Mouse (Mus musculus) cerebellum, adult 11-12 months (tissue): ENCODE measurements around the gene Golga1.
"Not testable (repeated sequence)": the region's sequence is repeated elsewhere in the genome, so short reads cannot be mapped to it uniquely, and the experiment has no call there.

ENCODE experiments used
- DNase-seq: peaks from one replicate; pipeline ENCODE4 v3.0.0; 2022

Golga1 gene

GRCm38 (mm10) chr2:39065400-39065987 lies at the start of gene Golga1:
Gene Golga1 (minus strand): TSS chr2:39065541.
- peak; percentile 94 for DNase-seq

- DNase-seq: no peak
These were observed 48.8 kb upstream of the Golga1 start for GRCm38 (mm10) chr2:39114093-39114492.

- DNase-seq: no peak
These were observed 45.2 kb upstream of the Golga1 start for GRCm38 (mm10) chr2:39110514-39110913.

GRCm38 (mm10) chr2:39109712-39110111 lies 44.4 kb upstream of the Golga1 start:
- not testable (repeated sequence) for DNase-seq

- peak; percentile 9 for DNase-seq
These were observed 34.6 kb upstream of the Golga1 start for GRCm38 (mm10) chr2:39099951-39100350.

GRCm38 (mm10) chr2:39097993-39098392 lies 32.7 kb upstream of the Golga1 start:
- no peak for DNase-seq

- DNase-seq: no peak
These were observed 26.6 kb upstream of the Golga1 start for GRCm38 (mm10) chr2:39091966-39092365.

GRCm38 (mm10) chr2:39082706-39083105 lies 17.4 kb upstream of the Golga1 start:
- no peak for DNase-seq

- DNase-seq: no peak
These were observed 5.3 kb upstream of the Golga1 start for GRCm38 (mm10) chr2:39070666-39071065.

GRCm38 (mm10) chr2:39069096-39069495 lies 3.8 kb upstream of the Golga1 start:
- DNase-seq: no peak

- DNase-seq: no peak
These were observed 498 bp downstream of the Golga1 start for GRCm38 (mm10) chr2:39064687-39065399.

GRCm38 (mm10) chr2:39048515-39048914 lies 16.8 kb downstream of the Golga1 start:
- no peak for DNase-seq

GRCm38 (mm10) chr2:39040215-39040614 lies 25.1 kb downstream of the Golga1 start:
- no peak for DNase-seq

GRCm38 (mm10) chr2:39031611-39032010 lies 33.7 kb downstream of the Golga1 start:
- DNase-seq: no peak

GRCm38 (mm10) chr2:39020004-39020403 lies 45.3 kb downstream of the Golga1 start:
- no peak for DNase-seq

- DNase-seq: no peak
These were observed 48.8 kb downstream of the Golga1 start for GRCm38 (mm10) chr2:39016581-39016980.

GRCm38 (mm10) chr2:39012768-39013279 lies 52.5 kb downstream of the Golga1 start:
- DNase-seq: no peak

- no peak for DNase-seq
These were observed 53.4 kb downstream of the Golga1 start for GRCm38 (mm10) chr2:39011971-39012370.

GRCm38 (mm10) chr2:39011264-39011663 lies 54.1 kb downstream of the Golga1 start:
- DNase-seq: no peak

GRCm38 (mm10) chr2:39010144-39010543 lies 55.2 kb downstream of the Golga1 start:
- peak; percentile 13 for DNase-seq

GRCm38 (mm10) chr2:39008954-39009365 lies 56.4 kb downstream of the Golga1 start:
- DNase-seq: peak; percentile 42

- DNase-seq: no peak
These were observed 56.9 kb downstream of the Golga1 start for GRCm38 (mm10) chr2:39008350-39008851.

GRCm38 (mm10) chr2:39007865-39008264 lies 57.5 kb downstream of the Golga1 start:
- peak; percentile 92 for DNase-seq

- DNase-seq: peak; percentile 36
These were observed 59.1 kb downstream of the Golga1 start for GRCm38 (mm10) chr2:39006149-39006730.
